Mouse (Mus musculus) cerebellum, postnatal 36 days (tissue): Measurements from ENCODE around the gene Tbx5.

Experiments used
- DNase-seq, 2 experiments: peaks; one replicate each; pipeline ENCODE4 v3.0.0; 2021 to 2022; ENCODE audit warnings: mixed read lengths in 2 of 2

The Tbx5 gene

DNA sequence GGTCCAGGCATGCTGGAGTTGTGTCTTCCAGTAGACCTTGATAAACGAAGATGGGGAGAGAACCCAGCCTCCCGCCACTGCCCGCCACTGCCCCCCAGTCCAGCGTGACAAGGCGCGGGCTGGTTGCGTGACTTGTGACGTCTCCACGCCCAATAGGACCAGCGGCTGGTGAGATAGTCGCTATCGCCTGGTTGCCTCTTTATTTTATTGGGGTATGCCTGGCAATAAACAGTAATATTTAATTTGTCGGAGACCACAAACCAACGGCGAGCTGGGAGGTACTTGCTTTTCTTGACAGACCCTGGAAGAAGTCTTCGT, at the start of gene Tbx5:
Gene Tbx5, plus strand, starts transcription at position 190 of the 318 bp plus-strand sequence.
- DNase-seq: no peak

DNA sequence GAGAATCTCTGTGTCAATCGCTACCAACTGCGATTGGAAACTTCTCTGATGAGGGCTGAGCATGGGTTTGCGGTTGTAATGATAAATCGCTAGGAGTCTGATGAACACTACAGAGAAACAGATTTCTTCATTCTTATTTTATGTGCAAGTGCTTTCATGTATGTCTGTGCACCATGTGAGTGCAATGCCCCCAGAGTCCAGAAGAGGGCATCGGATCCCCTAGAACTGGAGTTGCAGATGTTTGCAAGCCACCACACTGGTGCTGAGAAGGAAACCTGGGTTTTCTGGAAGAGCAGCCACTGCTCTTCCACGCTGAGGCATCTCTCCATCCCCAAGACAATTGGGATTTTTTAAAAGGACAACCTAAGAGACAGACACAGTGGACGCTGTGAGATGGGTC, 46.5 kb upstream of the Tbx5 start:
- no peak for DNase-seq

DNA sequence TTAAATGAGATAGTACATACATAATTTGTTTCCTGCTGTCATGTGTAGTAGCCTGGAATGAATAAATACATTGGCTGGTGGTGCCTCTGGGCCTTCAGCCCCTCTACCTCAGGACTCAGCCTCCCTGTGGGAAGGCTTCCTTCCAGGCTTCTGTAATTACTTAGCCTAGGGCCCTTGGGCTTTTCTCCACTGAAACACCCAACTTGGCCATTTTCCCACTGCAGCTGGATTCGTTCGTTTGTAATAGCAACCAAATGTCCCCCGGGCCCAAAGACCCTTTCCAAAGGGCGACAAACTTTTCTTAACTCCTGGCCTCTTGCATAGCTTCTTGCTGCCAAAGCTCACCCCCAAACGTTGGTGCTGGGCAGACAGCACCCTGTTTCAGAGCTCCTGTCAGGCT, 40.8 kb upstream of the Tbx5 start:
- no peak for DNase-seq

DNA sequence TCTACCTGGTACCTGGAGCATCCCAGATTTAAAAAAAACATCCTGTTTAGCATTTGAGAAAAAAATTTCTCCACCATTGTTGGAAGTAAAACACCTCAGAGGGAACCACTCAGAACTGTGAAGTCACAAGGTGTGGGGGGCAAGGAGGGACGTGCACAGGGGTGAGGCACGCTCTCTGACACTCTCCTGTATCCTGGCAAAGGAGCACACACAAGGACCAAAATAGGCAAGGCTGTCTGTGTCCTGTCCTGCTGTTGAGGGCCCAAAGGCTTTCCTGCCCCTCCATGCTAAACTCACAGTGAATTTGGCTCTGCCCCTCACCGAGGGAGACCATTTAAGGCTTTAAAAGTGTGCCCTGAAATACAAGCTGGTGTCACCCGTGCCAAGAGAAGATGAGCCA, 38.5 kb upstream of the Tbx5 start:
- no peak for DNase-seq

DNA sequence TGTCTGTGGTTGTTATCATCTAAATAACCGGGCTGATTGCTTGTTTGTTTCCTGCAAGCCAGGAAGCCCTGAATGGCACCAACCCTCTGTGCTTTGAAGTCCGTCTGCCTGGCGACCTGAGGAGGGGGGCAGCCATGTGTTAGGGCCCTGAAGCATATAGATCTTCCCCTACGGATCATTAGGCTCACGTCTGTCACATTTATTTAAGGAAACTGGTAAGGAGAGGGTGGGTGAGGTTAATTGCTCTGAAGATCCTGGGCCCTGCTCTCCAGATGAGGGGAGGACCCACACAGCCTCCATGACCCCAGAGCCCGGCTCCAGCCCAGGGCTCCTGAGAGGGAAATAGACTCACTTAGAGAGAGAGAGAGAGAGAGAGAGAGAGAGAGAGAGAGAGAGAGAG, 37.1 kb upstream of the Tbx5 start:
- no peak for DNase-seq

DNA sequence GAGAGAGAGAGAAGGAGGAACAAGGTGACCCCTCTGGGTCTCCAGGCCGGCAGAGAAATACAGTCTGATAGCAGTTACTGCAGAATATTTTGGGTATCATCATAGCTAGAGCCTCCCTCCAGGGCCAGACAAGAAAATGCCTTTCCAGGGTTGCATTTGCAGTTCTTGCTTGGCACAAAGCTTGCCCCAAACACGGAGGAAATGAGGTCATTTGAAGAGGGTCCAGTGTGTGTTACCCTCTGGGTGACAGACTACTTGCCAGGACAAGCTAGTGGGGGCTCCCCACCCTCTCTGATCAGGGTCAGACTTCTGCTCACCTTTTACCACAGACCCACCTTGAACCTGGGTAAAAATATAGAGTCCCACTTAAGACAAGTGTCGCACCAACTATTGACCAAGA, 36.7 kb upstream of the Tbx5 start:
- DNase-seq: no peak

DNA sequence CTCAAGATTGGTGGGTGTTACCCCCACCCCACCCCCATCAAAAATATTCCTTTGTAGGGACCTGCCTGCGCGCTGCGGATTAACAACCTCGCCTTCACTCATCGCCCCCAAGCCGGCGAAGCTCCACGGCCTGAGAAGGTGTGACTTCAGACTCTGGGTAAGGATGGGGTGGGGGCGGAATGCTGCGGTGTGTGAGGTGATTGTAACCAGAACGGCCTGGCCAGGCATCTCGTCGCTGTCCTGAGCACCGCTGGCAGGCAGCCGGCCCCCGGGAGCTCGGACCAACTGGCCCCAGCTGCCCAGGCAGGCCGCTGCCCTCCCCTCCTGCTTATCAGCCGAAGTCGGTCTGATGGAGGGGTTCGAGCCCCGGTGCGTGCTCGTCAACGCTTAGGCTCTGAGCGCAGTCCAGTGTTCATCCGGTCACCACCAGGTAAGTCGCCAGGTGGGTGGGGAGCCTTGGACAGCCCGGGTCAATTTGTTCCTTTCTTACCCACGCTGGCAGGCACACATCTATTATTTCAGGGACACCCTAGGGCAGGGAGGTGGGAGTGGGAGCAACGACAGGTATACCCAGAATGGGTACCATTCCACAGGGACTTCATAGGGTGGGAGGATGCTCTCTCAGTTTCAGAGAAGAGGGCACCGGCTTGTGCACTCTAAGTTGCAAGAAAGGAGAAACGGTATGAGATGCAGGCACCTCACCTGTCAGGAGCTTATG, 35.9 kb upstream of the Tbx5 start:
- no peak for DNase-seq

DNA sequence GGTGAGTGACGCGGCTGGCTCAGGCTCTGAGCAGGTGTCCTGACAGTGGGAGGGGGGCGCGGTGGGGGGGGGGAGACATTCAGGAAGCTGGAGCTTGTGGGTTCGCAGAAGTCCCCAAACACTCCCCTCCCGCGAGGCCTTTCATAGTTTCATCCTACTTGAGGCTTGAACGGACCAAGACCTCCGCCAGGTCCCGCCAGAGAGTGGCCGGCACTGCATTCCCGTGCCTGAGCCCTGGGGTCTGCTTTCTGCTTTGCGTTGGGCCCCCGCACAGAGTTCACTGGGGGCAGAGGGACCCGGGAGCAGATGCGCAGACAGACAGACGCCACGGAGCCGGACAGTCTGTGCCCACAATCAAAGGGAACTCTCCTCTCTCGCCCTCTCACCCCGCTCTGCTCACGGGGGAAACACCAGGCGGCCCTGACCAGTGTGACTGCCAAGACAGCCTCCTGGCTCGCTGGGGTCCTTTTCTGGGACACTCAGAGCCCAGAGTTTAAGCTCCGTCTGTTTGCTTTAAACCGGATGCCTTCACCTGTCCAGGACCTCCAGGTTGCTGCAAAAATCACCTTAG, 34.8 kb upstream of the Tbx5 start:
- no peak for DNase-seq

DNA sequence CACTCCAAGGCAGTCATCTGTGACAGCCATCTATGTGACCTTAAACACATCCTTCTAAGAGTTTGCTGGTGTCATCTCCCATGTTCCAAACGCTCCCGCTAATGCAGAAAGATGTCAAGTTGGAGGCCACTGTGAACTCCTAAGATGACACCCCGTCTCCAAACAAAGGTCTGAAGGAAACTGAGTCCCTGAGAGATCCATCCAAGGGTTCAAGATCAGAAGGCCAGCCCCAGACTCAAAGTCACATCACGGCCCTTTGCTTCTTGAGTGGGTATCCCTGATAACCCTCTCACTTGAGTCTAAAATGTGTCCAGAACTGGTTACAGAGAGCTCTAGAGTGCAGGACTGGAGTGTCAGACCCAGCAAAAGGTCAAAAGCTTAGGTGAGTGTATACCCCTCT, 34.2 kb upstream of the Tbx5 start:
- DNase-seq: no peak

DNA sequence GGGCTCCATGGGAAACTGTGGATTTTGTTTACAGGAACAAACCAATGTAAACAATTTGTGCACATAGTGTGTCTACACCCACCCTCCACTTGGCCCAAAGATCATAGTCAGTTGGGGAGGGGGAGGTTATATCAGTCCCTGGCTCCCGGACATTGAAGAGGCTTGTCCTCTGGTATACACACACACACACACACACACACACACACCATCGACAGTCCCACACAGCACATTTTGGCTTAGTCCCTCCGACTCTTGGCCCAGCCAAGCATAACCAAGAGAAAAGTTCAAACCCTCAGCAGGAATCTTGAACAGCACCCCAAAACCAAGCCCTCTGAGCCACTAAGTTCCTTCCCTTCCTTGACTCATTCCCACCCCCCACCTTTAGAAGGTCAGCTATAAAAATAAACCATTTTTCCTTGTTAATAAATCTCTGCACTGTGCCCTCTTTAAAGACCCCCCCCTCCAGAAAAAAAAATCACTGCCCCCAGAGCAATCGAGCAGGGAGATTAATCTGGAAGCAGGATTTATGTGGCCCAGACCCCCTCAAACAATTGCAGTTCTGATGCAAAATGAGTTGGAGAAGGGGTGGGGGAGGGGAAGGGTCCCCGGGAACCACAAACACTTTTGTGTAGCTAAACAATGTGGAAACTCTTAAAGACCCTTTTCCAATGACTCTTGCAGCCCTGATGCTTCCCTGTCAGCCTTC, 33.6 kb upstream of the Tbx5 start:
- no peak for DNase-seq

DNA sequence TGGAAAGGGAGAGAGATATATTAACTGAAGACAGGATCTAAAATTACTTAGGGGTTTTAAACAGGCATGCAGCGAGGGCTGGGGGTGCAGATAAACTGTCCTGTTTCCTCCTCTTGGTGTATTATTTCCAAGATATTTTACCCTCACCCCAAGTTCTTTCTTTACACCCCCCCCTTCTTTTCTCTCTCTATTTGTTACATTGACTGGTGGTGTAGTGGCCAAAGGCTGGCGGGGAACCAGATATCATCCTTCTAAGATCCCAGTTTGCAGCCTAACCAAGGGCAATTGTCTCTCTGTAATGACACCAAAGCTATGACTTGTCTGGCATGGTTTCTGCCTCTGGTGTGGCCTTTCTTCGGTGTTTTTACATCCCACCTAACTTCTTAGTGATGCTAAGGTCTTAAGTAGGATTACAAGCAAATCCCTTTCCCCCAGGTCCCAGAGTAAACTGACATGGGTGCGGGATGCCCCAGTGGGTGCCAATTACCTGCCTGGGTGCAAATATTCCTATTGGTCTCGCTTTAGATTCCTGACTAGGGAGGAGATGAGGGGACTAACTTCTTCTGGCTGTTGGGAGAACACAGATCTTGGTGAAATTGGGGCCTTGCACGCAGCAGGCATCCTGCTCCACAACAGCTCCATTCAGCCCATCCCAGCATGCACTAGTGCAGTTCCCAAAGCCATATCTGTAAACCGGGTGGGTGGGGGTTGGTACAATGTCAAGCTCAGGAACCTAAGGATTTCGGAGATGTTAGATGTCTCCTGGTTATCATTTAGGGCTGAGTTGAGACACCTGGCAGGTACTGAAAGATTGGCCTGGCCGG, 32.8 kb upstream of the Tbx5 start:
- DNase-seq: no peak

DNA sequence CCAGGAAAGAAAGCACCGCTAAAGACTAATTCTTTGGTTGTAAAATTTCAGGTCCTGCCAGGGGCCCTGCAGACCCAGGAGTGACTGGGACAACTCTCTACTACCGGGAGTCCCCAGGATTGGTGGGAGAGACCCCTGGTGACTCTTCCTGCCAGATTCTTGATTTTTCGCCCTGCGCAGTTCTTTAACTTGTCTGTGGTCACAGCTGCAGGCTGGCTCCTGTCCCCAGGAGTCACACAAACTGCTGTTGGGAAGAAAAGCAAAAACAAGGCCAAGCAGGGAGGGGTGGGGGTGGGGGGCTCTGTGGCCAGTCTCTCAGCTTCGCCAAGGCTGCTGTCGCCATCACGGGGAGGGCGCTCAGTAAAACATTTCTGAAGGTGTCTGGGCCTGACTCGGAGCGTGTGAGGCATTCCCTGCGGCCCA, 32.2 kb upstream of the Tbx5 start:
- no peak for DNase-seq

DNA sequence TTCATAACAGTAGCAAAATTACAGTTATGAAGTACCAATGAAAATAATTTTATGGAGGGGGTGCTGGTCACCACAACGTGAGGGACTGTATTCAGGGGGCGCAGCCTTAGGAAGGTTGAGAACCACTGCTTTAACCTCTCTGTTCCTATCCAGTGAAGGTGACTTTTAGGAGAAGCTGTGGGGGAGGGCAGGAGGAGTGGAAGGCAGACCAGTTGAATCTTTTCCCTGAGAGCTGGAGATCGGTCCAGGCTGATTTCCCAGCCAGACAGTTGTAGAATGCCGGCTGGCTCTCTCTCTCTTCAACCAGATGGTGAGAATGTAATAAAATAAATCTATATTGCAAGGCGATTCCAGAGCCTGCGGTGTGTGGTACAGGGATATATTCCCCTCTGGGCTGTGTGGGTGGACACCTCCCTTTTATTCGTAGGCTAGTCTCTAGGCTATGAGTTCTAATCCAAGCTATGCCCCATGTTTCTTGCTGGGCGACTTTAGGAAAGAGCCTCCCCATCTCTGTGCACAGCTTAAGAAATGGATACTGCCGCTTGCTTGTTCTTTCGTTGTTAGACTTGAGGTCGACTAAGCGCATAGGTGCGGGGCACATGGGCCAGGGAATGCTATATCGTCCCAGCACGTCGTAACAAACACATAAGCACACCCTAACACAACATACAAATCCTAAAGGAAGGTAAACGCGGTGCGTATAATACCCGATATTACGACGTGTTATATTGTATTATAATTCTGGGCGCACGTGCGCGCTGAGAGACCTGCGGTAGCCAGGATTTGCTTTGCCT, 29.7 kb upstream of the Tbx5 start:
- DNase-seq: no peak

DNA sequence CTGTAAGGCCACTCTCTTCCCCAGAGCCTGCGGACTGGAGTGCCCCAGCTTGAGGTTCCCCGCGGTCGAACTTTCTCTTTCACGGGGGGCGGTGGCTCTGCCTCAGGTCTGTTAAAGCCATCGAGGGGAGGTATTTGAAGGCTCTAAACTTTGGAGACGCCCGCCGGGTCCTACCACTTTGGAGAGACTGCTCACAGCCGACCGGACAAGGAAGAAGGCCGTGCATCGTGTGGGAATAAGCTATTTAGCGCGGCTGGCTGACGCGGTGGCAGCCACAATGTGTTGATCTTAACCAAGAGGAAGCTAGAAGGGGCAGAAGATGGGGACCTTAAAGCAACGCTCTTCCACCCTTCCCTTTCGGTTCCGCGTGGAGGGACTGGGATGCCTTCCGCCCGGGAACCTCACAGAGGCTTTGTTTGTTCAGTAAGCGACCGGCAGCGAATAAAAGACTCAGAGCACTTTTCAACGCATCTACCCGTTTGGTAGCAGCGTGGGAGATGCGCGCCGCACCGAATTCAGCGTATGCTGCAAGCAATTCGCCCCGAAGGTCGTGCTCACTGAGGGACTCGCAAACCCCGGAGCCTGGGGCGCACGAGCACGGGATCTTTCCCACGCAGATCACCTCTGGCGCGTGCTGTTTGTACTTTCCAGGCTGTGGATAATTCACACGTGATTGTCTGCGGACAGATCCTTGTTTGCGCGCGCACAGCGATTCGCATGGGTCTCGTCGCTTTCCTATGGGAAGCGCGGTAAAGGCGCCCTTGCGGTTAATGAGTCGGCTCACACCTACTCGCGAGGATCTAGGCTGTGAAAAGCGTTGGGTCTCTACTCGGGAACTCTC, 28.8 kb upstream of the Tbx5 start:
- no peak for DNase-seq

DNA sequence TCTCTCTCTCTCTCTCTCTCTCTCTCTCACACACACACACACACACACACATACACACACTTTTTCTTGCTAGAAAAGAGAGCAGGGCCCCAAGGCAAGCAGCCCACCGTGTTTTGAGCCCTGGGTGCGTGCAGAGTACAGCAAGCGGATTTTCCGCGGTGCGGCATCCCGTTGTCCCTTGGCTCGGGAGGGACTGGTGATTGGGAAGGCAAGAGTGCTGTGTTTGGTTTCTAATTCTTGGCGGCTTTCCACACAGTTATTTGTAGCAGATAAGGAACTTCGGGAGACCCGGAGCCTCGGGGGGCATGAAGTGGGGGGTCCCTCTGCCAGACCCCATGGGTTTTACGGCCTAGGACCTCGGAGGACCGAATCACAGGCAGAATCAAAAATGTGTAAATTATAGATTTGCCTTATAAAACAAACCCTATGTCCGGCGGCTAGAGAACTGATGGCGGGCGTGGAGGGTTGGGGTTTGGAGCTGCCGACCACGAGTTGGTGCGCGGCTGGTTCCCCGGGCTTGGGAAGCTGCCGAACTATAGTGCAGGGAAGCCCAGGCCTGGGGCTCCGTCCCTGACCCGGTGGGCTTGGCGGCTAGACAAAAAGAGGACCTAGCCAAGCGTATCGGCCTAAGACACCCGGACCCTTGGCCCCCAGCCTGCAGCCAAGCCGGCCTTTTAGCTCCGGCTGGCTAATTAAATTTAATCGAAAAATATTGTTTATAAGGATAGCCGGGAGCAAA, 28.0 kb upstream of the Tbx5 start:
- DNase-seq: no peak

DNA sequence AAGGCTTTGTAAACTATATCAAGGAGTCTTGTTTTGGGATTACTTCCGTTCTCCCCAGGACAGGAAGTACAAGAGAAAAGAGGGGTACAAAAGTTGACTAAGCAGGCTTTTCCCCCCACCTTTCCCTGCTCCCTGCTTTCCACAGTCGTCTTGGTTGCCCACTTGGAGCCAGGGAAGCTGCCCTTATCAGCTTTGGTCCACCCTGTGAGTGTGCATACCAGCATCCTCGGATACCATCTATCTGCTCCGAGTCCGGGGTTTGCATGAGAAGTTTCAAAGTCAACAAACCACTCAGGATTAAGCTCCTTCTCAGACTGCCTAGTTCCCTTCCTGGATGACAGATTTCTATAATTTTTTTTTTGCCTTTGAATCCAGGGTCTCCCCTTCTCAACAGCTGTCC, 26.8 kb upstream of the Tbx5 start:
- no peak for DNase-seq

DNA sequence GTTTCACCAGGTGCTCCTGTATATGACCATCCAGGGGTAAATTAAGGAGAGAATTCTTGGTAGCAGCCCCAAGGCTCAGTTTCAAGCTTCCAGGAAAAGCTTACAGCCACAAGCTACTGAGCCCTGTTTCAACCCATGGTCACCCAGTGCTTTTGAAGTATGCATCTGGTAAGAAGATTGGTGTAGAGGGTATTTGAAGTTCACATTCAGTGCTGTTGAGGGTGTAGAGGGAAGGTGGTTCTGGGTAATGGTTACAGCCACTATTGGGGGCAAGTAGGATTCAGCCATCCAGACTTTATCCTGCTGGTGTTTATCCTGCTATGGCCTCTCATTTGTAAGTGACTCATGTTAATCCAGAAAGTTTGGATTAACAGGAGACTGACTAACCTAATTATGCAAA, 26.0 kb upstream of the Tbx5 start:
- DNase-seq: no peak

DNA sequence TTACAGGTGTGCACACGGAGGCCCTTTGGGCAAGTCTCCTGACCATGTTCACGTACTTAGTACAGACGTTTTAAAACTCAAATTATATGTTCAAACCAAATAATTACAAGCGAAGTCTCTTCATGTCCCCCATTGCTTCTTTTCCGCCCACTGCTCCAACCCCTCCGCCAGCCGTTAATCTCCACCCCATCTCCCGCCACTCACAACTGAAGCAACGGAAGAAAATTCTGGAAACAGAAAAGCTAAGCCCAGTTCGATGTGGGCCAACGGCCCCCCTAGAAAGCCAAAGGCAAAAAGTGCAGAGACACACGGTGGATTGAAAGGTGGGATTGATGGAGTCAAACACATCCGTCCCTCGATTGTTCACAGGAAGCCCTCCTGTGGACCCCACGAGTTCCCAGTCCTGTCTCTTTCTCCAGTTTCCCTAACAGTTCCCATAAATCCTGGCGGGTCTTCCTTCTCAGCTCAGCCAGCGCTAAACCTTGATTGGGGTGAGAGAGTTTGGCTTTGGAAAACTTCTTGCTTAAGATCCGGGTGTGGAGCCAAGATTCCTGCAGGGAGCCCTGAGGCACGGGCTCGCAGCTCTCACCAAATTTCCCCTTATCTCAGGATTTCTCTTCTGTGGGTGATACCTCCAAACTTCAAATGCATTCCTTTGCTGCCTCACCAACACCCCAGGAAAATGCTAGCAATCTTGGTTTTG, 24.8 kb upstream of the Tbx5 start:
- no peak for DNase-seq

DNA sequence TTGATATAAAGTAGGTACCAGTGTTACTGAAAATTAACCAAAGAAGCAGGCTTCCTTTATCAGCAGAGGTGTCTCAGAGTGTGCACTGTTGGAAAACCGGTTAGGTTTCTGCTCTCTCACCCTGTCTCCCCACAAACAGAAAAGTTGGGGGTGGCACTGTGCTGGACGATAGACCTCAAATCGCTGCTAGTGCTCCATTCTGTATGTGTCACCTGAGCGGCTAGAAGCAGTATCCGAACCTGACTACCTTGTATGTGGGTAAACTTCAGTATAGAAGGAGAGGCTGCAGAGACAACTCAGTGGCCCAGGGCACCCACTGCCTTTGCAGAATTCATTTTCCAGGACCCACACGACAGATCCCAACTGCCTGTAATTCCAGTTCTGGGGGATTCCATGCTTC, 23.8 kb upstream of the Tbx5 start:
- no peak for DNase-seq

DNA sequence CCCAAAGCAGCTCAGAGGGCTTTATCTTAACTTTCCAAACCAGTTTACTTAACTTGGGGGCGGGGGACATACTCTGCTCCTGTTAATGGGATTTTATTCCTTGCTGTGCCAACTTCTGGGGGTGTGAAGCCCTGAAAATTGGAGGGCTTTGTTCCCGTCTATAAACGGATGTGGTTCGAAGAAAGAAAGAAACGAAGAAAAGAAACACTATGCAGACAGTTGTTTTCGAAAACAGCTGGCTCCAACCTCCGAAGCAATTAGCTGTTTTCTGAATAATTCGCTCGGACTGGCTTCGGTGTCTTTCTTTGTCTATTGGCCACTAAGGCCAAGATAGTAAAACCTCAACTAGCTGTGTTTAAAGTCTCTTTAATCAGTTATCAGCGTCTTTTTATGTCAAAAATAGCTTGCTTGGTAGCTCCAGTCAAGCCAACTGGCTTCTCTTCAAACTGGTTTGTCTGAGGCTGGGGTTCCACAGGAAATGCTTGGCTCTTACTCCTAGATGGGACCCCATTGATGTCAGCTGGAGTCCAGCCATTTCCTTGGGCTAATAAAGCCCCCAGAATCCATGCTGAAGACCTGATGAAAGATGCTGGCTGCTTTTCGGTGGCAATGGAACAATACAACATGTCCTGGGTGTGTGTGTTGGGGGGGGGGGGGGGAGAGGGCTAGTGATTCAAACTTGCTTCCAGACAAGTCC, 21.3 kb upstream of the Tbx5 start:
- no peak for DNase-seq
